ENCODE assay signal across 9 mouse cellular contexts in genomic region chr19:16779281-16779680, GRCm38 (mm10). TPM values are rescaled to one million over a fixed set of nuclear protein-coding genes. Genes with fewer than 3 reads are reported as not detected.
DNase-seq lines count a peak whose midpoint lies in the region; ATAC-seq and TF ChIP-seq lines count a peak whose summit lies in the region.
"Had no signal": no experiment of that assay in that cellular context is flagged by ENCODE, and none has a peak within 500 bp of the region (broad histone marks: within the 10 kb centered on the region; RNA-seq: fewer than 3 reads in every experiment).

No protein-coding gene starts in this region.

- no peak for TF ChIP-seq CTCF in heart, adult 2 months (IDR thresholded peaks at IDR 0.05)

- no peak overlapping the region for H3K27ac ChIP-seq in lung, embryonic 15.5 days
- no peak overlapping the region for H3K27ac ChIP-seq in heart, adult 2 months
- H3K27ac ChIP-seq in liver, embryonic 16.5 days (ENCODE audit: low read length) = no peak overlapping the region; the same call in 1 of the 2 replicates

- WGBS in lung, embryonic 15.5 days = 55% methylated on average over 5 of the region's 5 CpGs
- WGBS in heart, adult 2 months = 58% methylated on average over 5 of the region's 5 CpGs
- whole genome bisulfite sequencing in liver, embryonic 16.5 days (ENCODE audit: insufficient replicate concordance) = 49% methylated on average over 5 of the region's 5 CpGs

- no peak for TF ChIP-seq POLR2A in heart, adult 2 months (IDR thresholded peaks at IDR 0.05; ENCODE audit: insufficient read depth, low read depth, low read length)

- peaks cover 6% of the 10 kb centered on the region; the same call in 1 of the 2 replicates for H3K27me3 ChIP-seq in lung, embryonic 15.5 days
- H3K27me3 ChIP-seq in heart, adult 2 months (ENCODE audit: control insufficient read depth, insufficient read depth, low read length) = no peaks in the 10 kb centered on the region
- H3K27me3 ChIP-seq in liver, embryonic 16.5 days (ENCODE audit: control insufficient read depth, insufficient read depth, low read depth, low read length) = peaks cover 3% of the 10 kb centered on the region; the same call in 1 of the 2 replicates

- ATAC-seq in cerebellum, adult (ENCODE audit: insufficient number of reproducible peaks, low FRiP score, low TSS enrichment) = no peak
- no peak for ATAC-seq in lung, embryonic 15.5 days (ENCODE audit: borderline replicate concordance, extremely low read depth, low FRiP score, low TSS enrichment)
- no peak for ATAC-seq in liver, embryonic 16.5 days (ENCODE audit: low read depth)

- peak overlapping the region; percentile 98; the same call in 1 of the 2 replicates for H3K4me2 ChIP-seq in lung, embryonic 15.5 days
- peak overlapping the region; percentile 54 for H3K4me2 ChIP-seq in liver, embryonic 16.5 days (ENCODE audit: low read depth, low read length)

- peaks cover 9% of the 10 kb centered on the region for H3K4me1 ChIP-seq in lung, embryonic 15.5 days
- H3K4me1 ChIP-seq in heart, adult 2 months (ENCODE audit: control insufficient read depth, insufficient read depth, low read length) = no peaks in the 10 kb centered on the region; the same call in none of the 2 replicates
- peaks cover 23% of the 10 kb centered on the region for H3K4me1 ChIP-seq in liver, embryonic 16.5 days (ENCODE audit: control insufficient read depth, low read depth, low read length)

- intact Hi-C loops in heart, adult 2 months (cut with DNase I) = no loop called here
- intact Hi-C loops in gastrocnemius, postnatal 36 days (cut with DNase I) = no loop called here

- no peaks in the 10 kb centered on the region for H3K36me3 ChIP-seq in lung, embryonic 15.5 days
- H3K36me3 ChIP-seq in heart, adult 2 months (ENCODE audit: control insufficient read depth, insufficient read depth, low read length) = no peaks in the 10 kb centered on the region
- H3K36me3 ChIP-seq in liver, embryonic 16.5 days (ENCODE audit: control insufficient read depth, insufficient read depth) = no peaks in the 10 kb centered on the region

- H3K9me3 ChIP-seq in lung, embryonic 15.5 days = no peaks in the 10 kb centered on the region
- H3K9me3 ChIP-seq in liver, embryonic 16.5 days (replicated peaks; ENCODE audit: control insufficient read depth, low read length) = no peaks in the 10 kb centered on the region

- H3K9ac ChIP-seq in lung, embryonic 15.5 days = no peak overlapping the region
- no peak overlapping the region for H3K9ac ChIP-seq in heart, adult 2 months (ENCODE audit: low read depth, low read length)
- H3K9ac ChIP-seq in liver, embryonic 16.5 days (ENCODE audit: low read depth, low read length) = peak overlapping the region; percentile 52; the same call in 1 of the 2 replicates

- DNase-seq in cerebellum, adult 11 months = peak; percentile 12
- DNase-seq in lung, postnatal 14 days = no peak
- DNase-seq in heart, adult 2 months = peak; percentile 25 to 30
- no peak for DNase-seq in frontal cortex, postnatal 25 days (ENCODE audit: low spot score in 2 of 2)
- no peak for DNase-seq in gastrocnemius, postnatal 36 days
- DNase-seq: adrenal gland, postnatal 10 days had no signal

- peaks cover 4% of the 10 kb centered on the region; the same call in 1 of the 2 replicates for H3K79me2 ChIP-seq in heart, adult 2 months (replicated peaks; ENCODE audit: control insufficient read depth, insufficient read depth, low read length)

- no peak for TF ChIP-seq EP300 in heart, adult 2 months (IDR thresholded peaks at IDR 0.05; ENCODE audit: insufficient read depth, low read depth, low read length)

- 0 out of 2 replicates have a peak overlapping the region, but pooled peaks have one; percentile 9 for H3K4me3 ChIP-seq in lung, embryonic 15.5 days
- H3K4me3 ChIP-seq in heart, adult 2 months = no peak overlapping the region; the same call in 1 of the 2 replicates
- H3K4me3 ChIP-seq in liver, embryonic 16.5 days (ENCODE audit: low read depth, low read length) = peak overlapping the region; percentile 44

RNA-seq across cellular contexts. Expression of gene Vps13a, which starts 1.5 kb away (rescaled TPM):
- polyA plus RNA-seq in lung, embryonic 15.5 days (2015; fragmentation: Nextera tagmentation; extraction: Ambion mirVana) = 8.4 and 9.1 TPM in 2 replicates
- 10 to 100 TPM; 31.4 to 34.9 TPM for total RNA-seq in heart, adult 2 months (2021)
- 3.2 and 7.8 TPM in 2 replicates for polyA plus RNA-seq in heart, adult 2 months (2012; rRNA removed)
- 5.6 and 5.8 TPM in 2 replicates for polyA plus RNA-seq in liver, embryonic 16.5 days (2015; fragmentation: Nextera tagmentation; extraction: Ambion mirVana)
- 10 to 100 TPM; 17.0 to 21.0 TPM for total RNA-seq in gastrocnemius, postnatal 36 days (2021)

Comparison
In these comparisons a context has a peak if more than half of its experiments do, and no peak if none do; other contexts are left out.
1. DNase-seq: peak in cerebellum, adult 11 months (single experiment) and heart, adult 2 months (2 of 2); none in lung, postnatal 14 days (single experiment), frontal cortex, postnatal 25 days (0 of 2) and gastrocnemius, postnatal 36 days (0 of 2).